Mouse (Mus musculus): ENCODE measurements around the gene Ngp. TPM values are rescaled to one million over a fixed set of nuclear protein-coding genes. Genes with fewer than 3 reads are reported as not detected.
A peak's percentile ranks its signal among the peaks of the same experiment; 100 is the strongest.
"Not testable (repeated sequence)": the region's sequence is repeated elsewhere in the genome, so short reads cannot be mapped to it uniquely, and the experiment has no call there.

Ngp gene
- polyA plus RNA-seq, 1 experiment: 4.7 TPM

GRCm38 (mm10) chr9:110390843-110391242 lies 28.7 kb upstream of the Ngp start:
- Histone ChIP-seq H3K4me3 (ENCODE audit: insufficient read depth, low read length) (no peak overlapping the region), H3K27ac (ENCODE audit: insufficient read depth, low read depth, low read length) (no peak overlapping the region), H3K4me1 (ENCODE audit: control insufficient read depth, insufficient read depth, low read length) (no peaks in the 10 kb centered on the region)
- TF ChIP-seq CTCF (IDR thresholded peaks at IDR 0.05; ENCODE audit: low read depth, low read length) (no peak), POLR2A (IDR thresholded peaks at IDR 0.05; ENCODE audit: borderline replicate concordance, low read depth, low read length) (no peak)

GRCm38 (mm10) chr9:110393295-110393694 lies 26.3 kb upstream of the Ngp start:
- H3K27ac ChIP-seq (ENCODE audit: insufficient read depth, low read depth, low read length): no peak overlapping the region
- no peak overlapping the region for H3K4me3 ChIP-seq (ENCODE audit: insufficient read depth, low read length)
- no peak for TF ChIP-seq POLR2A (IDR thresholded peaks at IDR 0.05; ENCODE audit: borderline replicate concordance, low read depth, low read length)
- no peak for TF ChIP-seq CTCF (IDR thresholded peaks at IDR 0.05; ENCODE audit: low read depth, low read length)
- no peaks in the 10 kb centered on the region for H3K4me1 ChIP-seq (ENCODE audit: control insufficient read depth, insufficient read depth, low read length)

- no peak overlapping the region for H3K4me3 ChIP-seq (ENCODE audit: insufficient read depth, low read length)
- no peak for TF ChIP-seq POLR2A (IDR thresholded peaks at IDR 0.05; ENCODE audit: borderline replicate concordance, low read depth, low read length)
- no peak for TF ChIP-seq CTCF (IDR thresholded peaks at IDR 0.05; ENCODE audit: low read depth, low read length)
- peaks cover 3% of the 10 kb centered on the region; the same call in 1 of the 2 replicates for H3K4me1 ChIP-seq (ENCODE audit: control insufficient read depth, insufficient read depth, low read length)
- no peak overlapping the region for H3K27ac ChIP-seq (ENCODE audit: insufficient read depth, low read depth, low read length)
Observed at GRCm38 (mm10) chr9:110400650-110401049, 18.9 kb upstream of the Ngp start.

- TF ChIP-seq CTCF (IDR thresholded peaks at IDR 0.05; ENCODE audit: low read depth, low read length): no peak
- no peak for TF ChIP-seq POLR2A (IDR thresholded peaks at IDR 0.05; ENCODE audit: borderline replicate concordance, low read depth, low read length)
- H3K4me3 ChIP-seq (ENCODE audit: insufficient read depth, low read length): no peak overlapping the region
- no peak overlapping the region for H3K27ac ChIP-seq (ENCODE audit: insufficient read depth, low read depth, low read length)
- peaks cover 11% of the 10 kb centered on the region for H3K4me1 ChIP-seq (ENCODE audit: control insufficient read depth, insufficient read depth, low read length)
Observed at GRCm38 (mm10) chr9:110402731-110403130, 16.8 kb upstream of the Ngp start.

- peaks cover 11% of the 10 kb centered on the region for H3K4me1 ChIP-seq (ENCODE audit: control insufficient read depth, insufficient read depth, low read length)
- H3K27ac ChIP-seq (ENCODE audit: insufficient read depth, low read depth, low read length); H3K4me3 ChIP-seq (ENCODE audit: insufficient read depth, low read length): not testable (repeated sequence)
Observed at GRCm38 (mm10) chr9:110403240-110403639, 16.3 kb upstream of the Ngp start.

GRCm38 (mm10) chr9:110407311-110408098 lies 12.0 kb upstream of the Ngp start:
- TF ChIP-seq POLR2A (IDR thresholded peaks at IDR 0.05; ENCODE audit: borderline replicate concordance, low read depth, low read length): no peak
- TF ChIP-seq CTCF (IDR thresholded peaks at IDR 0.05; ENCODE audit: low read depth, low read length): no peak
- H3K4me1 ChIP-seq (ENCODE audit: control insufficient read depth, insufficient read depth, low read length): peaks cover 16% of the 10 kb centered on the region
- H3K27ac ChIP-seq (ENCODE audit: insufficient read depth, low read depth, low read length): peak overlapping the region; percentile 37
- H3K4me3 ChIP-seq (ENCODE audit: insufficient read depth, low read length): peak overlapping the region; percentile 87

- TF ChIP-seq CTCF (IDR thresholded peaks at IDR 0.05; ENCODE audit: low read depth, low read length): no peak
- peak; percentile 70; the same call in 1 of the 2 replicates for TF ChIP-seq POLR2A (IDR thresholded peaks at IDR 0.05; ENCODE audit: borderline replicate concordance, low read depth, low read length)
- peak within 1 kb of the TSS; percentile 87 for H3K4me3 ChIP-seq (ENCODE audit: insufficient read depth, low read length)
- peak within 1 kb of the TSS; percentile 89 for H3K27ac ChIP-seq (ENCODE audit: insufficient read depth, low read depth, low read length)
- peaks cover 21% of the 10 kb centered on the region for H3K4me1 ChIP-seq (ENCODE audit: control insufficient read depth, insufficient read depth, low read length)
Observed at GRCm38 (mm10) chr9:110408099-110408773, 11.3 kb upstream of the Ngp start, which contains the start of gene Ptpn23. Gene Ptpn23, minus strand, starts transcription at chr9:110408213.

- Histone ChIP-seq H3K4me3 (ENCODE audit: insufficient read depth, low read length) (no peak overlapping the region), H3K27ac (ENCODE audit: insufficient read depth, low read depth, low read length) (no peak overlapping the region), H3K4me1 (ENCODE audit: control insufficient read depth, insufficient read depth, low read length) (peaks cover 13% of the 10 kb centered on the region)
- TF ChIP-seq CTCF (IDR thresholded peaks at IDR 0.05; ENCODE audit: low read depth, low read length) (peak; percentile 57), POLR2A (IDR thresholded peaks at IDR 0.05; ENCODE audit: borderline replicate concordance, low read depth, low read length) (no peak)
Observed at GRCm38 (mm10) chr9:110410908-110411887, 8.3 kb upstream of the Ngp start.

- TF ChIP-seq CTCF (IDR thresholded peaks at IDR 0.05; ENCODE audit: low read depth, low read length) (no peak), POLR2A (IDR thresholded peaks at IDR 0.05; ENCODE audit: borderline replicate concordance, low read depth, low read length) (no peak)
- no peak overlapping the region for H3K4me3 ChIP-seq (ENCODE audit: insufficient read depth, low read length)
- H3K4me1 ChIP-seq (ENCODE audit: control insufficient read depth, insufficient read depth, low read length): peaks cover 12% of the 10 kb centered on the region
- no peak overlapping the region for H3K27ac ChIP-seq (ENCODE audit: insufficient read depth, low read depth, low read length)
Observed at GRCm38 (mm10) chr9:110412926-110413325, 6.6 kb upstream of the Ngp start.

Data from bone marrow macrophage, adult 2 months (primary cell).